Mouse (Mus musculus) brain, embryonic 14.5 days (tissue): ENCODE measurements at regions not wholly inside any gene's neighbourhood (a gene's known extent, or its start where the extent isn't known, plus 50 kb on each side); places are given as distances from the start of the nearest gene placed in this dataset.

ENCODE experiments used
- CTCF ChIP-seq: fragments of 200-500 bp; IDR thresholded peaks from 2 replicates; pipeline ENCODE4 v1.5.1; 2012; ENCODE audit warnings: inconsistent platforms, mild to moderate bottlenecking, moderate library complexity, borderline replicate concordance; ENCODE audit not compliant: insufficient read depth, insufficient read length; ENCODE audit errors: extremely low read depth
- POLR2A ChIP-seq: fragments of 200-500 bp; IDR thresholded peaks from 2 replicates; pipeline ENCODE4 v1.6.1; 2012; ENCODE audit warnings: mild to moderate bottlenecking, inconsistent platforms, borderline replicate concordance; ENCODE audit not compliant: poor library complexity, insufficient read depth, insufficient read length, severe bottlenecking; ENCODE audit errors: extremely low read depth

DNA sequence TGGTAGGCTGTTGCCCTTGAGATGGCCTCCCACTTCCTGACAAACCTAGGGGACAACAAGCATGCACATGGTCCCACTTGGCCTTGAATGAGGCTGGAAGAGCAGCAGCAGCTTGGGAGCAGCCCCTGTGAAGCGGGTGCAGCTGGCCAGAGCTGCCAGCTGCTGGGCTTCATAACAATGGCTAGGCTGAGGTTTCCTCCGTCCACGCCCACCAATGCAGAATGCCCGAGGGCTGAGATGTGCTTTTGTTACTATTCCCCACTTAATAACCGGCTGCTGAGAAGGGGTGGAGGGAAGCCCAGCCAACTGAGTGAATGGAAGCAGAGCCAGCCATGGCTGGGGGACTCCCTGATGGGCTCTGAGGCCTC, 202.1 kb downstream of the Sox11 start:
- TF ChIP-seq POLR2A (no peak), CTCF (no peak)
